Mouse (Mus musculus): ENCODE measurements around the gene Slc22a17. TPM values are rescaled to one million over a fixed set of nuclear protein-coding genes. Genes with fewer than 3 reads are reported as not detected.
"Not testable (repeated sequence)": the region's sequence is repeated elsewhere in the genome, so short reads cannot be mapped to it uniquely, and the experiment has no call there.

Slc22a17 gene
- total RNA-seq (2021), result 1 to 10 TPM; 2.0 to 2.7 TPM

DNA sequence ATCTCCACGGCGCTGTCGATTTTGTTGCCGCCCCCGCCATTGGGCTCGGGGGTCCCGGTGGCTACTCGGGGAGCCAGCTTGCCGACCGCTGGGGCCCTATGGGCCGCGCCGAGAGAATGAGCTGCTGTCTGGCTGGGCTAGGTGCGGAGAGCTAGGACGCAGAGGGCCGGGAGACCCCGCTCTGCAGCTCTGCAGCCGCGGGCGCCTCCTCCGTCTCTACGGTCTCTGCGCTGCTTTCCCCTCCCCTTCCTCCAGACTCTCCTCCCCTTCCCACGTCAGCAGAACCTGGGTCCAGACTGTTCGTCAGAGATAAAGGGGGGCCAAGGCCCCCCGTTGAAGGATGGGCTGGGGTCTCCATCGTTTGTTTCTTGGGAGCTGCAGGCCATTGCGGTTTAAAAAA is at the start of gene Slc22a17:
Gene Slc22a17, minus strand, starts transcription at position 247 of the 400 bp plus-strand sequence.
- intact Hi-C loops (cut with DNase I), result no loop called here
- peak; percentile 70 to 72 for DNase-seq

DNA sequence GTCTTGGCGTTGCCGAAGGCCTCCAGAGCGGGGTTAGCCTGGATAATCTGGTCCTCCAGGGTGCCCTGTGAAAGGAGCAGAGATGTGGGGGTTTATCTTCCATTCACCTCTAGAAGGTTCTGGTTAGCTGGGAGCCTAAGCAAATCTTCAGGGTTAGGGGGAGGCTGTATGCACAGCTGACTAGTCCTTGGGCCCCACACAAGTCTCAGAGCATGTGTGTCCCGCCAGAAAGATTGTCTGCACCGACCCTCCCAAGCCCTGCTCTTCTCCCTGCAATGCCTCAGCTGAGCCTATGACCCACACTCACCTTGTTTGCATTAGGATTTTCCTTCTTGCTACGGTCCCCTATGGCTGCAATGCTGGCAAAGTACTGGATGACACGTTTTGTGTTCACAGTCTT is 49.8 kb upstream of the Slc22a17 start:
- no peak for DNase-seq
- intact Hi-C loops (cut with DNase I), result no loop called here

DNA sequence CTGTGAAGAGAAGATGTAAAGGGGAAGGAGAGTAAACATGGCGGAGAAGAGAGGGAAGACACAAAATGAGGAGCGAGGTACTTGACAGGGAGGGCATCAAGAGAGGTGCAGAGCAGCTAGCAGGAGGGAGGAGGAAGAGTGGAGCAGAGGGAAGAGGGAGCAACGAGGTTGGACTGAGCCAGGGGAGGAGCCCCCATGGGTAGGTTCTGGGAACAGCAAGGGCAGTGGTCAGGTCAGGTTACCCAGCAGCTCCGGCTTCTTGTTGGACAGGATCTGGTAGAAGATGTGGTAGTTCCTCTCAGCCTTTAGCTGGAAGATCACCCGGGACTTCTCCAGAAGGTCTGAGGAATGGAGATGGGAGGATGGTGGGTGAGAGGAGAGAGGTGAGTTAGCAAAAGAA is 48.6 kb upstream of the Slc22a17 start:
- intact Hi-C loops (cut with DNase I), result no loop called here
- no peak for DNase-seq

DNA sequence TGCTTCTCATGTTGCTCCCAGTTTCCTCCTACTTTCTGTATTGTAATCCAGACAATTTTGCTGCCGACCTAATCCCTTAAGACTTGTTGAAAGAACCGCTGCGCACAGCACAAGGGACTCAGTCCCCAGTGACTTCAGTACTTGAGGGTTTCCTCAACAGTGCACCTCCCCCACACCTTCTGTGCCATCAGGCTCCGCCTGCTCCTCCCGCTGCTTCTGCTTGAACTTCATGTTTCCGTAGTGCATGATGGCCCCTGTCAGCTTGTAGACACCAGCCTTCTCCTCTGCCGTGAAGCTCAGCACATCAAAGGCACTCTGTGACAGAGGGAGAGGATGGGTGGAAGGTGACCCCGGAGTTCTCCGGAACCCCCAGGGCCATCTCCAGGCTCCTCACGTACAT is 47.8 kb upstream of the Slc22a17 start:
- no peak for DNase-seq
- intact Hi-C loops (cut with DNase I), result no loop called here

DNA sequence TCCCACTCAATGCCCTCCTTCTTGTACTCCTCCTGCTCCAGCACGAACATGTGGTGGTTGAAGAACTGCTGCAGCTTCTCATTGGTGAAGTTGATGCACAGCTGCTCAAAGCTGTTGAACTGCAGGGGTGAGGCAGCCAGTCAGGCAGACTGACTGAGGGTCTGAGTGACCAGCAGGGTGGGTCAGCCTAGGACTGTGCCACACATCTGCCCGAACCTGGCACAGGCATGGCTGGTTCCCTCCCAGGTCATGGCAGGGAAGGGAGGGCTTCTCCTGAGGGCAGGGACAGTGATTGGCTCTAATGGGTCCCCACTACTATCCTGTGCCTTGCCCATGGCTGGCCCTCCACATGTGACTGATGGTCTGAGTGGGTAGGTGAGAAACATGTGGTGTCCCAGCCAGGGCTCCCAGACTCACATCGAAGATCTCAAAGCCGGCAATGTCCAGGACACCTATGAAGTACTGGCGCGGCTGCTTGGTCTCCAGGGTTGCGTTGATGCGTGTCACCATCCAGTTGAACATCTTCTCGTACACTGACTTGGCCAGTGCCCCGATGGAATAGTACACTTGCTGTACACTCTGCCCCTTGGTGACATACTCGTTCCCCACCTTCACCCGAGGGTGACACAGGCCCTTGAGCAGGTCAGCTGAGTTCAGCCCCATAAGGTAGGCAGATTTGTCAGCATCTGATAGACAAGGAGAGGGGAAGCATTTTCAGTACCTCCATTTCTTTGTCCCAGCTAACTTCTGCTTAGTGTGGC is 47.1 kb upstream of the Slc22a17 start:
- intact Hi-C loops (cut with DNase I), result not testable (repeated sequence)

DNA sequence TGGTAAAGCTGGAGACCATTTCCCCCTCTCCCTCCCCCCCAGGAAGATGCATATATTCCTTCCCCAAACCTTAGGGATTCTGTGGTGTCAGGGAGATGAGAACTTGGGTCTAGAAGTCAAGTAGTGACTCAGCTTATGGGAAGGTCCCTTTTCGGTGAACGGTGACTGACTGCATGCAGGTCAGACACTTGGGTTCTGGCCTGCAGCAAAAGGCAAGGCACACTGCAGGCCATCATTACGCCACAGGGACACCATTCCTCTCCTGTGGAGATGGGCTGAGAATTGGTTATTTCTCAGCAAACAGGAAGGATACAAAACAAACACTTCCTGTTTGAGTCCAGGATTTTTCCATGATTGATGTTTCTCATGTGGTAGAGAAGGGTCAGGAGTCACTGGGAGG is 46.3 kb upstream of the Slc22a17 start:
- no peak for DNase-seq
- intact Hi-C loops (cut with DNase I), result no loop called here

More for the DNA sequence above, 47.1 kb upstream of the Slc22a17 start:
- DNase-seq, result not testable (repeated sequence)

DNA sequence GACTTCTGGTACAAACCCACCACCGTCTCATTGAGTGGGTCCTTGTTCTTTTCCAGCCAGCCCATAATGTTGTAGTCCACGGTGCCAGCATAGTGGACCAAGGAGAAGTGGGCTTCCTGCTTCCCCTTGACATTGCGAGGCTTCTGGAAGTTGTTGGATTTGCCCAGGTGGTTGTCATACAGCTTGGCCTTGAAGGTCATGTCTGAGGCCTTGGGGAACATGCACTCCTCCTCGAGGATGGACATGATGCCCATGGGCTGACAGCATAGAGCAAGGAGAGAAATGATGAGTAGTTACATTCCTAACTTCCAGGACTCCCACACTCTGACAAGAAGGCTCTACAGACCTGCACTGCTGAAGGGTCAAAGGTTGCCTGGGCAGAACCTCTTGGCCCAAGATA is 45.6 kb upstream of the Slc22a17 start:
- intact Hi-C loops (cut with DNase I), result no loop called here
- DNase-seq, result no peak

DNA sequence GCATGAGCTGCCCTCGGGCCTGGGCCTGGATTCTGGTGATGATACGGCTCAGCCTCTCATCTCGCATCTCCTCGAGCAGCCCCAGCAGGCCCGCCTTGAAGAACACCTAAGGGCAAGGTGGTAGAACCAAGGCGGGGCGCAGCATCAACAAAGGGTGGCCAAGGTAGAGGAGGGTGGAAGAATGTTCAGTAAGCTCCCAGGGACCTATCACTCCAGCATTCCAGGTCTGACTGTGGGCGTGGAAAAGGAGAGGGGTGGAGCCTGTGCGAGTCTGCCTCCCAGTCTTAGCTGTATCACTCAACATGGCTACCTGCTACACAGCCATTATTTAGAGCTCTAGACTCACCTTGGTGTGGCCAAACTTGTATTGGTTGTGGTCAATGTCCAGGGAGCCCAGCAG is 43.6 kb upstream of the Slc22a17 start:
- intact Hi-C loops (cut with DNase I), result no loop called here
- no peak for DNase-seq

DNA sequence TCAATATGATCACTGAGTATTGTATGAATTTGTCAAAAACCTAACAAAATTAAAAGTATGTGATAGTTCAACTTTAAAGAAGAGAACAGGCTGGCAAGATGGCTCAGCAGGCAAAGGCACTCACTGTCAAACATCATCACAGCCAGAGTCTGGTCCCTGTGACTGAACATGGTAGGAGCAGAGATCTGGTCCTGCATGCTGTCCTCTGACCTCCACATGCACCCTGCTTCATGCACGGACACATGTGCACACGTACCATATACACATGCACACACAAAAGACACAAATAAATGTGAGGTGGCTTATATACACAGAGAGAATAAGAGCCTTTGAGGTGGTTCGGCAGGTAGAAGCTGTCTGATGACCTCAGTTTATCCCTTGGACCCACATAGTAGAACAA is 42.5 kb upstream of the Slc22a17 start:
- intact Hi-C loops (cut with DNase I), result no loop called here
- no peak for DNase-seq

DNA sequence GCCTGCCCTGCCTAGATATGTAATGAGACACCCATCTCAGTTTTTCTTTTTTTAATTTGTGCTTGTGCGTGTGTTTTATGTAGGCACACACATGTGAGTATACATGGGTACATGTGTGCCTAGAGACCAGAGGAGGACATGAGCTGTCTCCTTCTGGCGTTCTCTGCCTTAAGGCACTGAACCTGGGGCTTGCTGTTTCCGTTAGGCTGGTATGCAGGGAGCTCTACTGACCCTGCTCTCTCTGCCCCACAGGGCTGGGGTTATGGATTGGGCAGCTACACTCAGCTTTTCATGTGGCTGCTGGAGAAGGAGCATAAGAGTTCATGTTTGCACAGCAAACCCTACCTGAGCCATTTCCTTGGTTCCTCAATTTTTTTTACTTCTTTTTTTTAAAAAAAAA is 41.5 kb upstream of the Slc22a17 start:
- intact Hi-C loops (cut with DNase I), result no loop called here
- no peak for DNase-seq

DNA sequence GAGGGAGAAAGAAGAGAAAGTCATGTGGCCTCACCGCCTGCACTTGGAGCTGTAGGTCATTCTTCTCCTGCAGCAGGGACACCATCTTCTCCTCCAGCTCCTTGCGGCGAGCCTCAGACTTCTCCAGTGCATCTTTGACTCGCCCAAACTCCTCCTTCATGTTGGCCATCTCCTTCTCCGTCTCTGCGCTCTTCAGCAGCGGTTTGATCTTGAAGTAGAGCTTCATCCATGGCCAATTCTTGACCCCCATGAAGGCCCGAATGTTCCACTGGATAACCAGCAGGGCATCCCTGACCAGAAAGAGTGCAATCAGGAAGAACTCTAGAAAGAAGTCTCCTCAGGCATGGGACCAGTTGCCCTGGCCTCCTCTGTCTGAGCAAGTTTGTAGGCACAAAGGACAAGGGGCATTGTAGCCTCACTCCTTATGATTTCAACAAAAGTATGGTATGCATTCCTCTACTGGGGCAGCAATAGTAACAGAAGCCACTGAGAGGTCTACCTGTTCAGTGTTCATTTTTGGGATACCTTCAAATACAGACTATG is 40.8 kb upstream of the Slc22a17 start:
- intact Hi-C loops (cut with DNase I), result no loop called here
- DNase-seq, result no peak

DNA sequence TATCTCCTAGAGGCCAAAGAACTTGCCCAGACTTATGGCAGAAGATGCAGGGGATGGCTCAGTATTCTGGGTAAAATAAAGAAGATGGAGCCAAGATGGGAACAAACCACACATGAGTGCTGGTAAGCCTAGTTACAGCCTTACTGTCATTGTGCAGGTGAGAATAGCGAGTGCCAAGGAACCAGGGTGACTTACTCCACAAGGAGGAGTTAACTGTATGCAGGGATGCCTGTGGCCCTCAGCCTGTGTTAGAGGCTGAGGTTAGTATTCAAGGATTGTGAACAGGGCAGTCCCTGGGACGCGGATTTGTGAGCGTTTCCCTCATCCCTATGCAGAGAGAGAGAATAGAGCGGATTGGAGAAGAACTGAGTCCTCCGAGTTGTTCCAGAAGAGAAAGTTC is 38.7 kb upstream of the Slc22a17 start:
- DNase-seq, result no peak
- intact Hi-C loops (cut with DNase I), result no loop called here

DNA sequence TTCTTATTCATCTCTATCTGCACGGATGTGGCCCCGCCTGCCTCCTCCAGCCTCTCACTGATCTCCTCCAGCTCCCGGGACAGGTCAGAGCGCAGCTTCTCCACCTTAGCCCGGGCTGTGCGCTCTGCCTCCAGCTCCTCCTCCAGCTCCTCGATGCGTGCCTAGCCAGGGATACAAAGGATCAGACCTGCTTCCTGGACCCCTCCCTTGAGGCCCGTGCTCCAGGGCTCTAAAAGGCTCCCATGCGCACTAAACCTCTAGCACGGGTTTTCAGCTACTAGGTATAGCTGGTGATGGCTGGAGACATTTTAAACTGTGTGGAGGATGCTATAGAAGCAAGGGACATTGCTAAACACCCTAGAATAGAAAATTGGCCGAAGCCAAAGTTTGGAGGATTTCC is 37.6 kb upstream of the Slc22a17 start:
- intact Hi-C loops (cut with DNase I), result no loop called here
- DNase-seq, result no peak

DNA sequence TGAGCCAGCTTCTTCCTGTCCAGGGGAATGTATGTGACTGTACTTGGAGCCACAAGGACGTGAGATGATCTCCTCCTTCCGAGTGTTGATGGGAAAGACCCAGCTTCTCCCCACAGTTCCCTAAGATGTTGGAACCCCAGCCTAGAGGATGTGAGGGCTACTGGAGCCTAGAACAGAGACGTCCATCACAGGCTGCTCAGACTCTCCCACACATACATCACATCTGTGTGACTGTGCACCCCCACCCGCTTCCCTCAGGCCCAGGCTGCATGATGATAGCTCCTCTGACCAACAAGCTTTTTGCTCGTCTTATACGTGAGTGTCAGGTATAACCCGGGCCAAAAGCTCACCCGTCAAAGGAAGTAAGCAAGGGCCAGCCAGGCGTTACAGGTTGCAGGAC is 35.8 kb upstream of the Slc22a17 start:
- DNase-seq, result no peak
- intact Hi-C loops (cut with DNase I), result loop anchor here (1.0 kb wide), 1 partner anchor 26 kb away; no protein-coding TSS in a partner anchor

DNA sequence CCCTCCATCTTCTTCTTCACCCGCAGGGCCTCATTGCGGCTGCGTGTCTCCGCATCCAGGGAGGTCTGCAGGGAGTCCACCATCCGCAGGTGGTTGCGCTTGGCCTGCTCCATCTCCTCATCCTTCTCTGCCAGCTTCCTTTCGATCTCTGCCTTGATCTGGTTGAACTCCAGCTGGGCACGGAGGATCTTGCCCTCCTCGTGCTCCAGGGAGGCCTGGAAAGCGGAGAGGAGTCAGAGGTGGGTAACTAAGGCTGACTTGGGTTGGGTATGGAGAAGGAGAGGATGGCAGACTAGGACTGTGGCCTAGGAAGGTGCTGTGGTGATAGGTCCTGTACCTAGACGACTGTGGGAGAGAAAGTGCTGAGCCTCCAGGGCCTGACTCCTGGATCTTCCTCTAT is 34.1 kb upstream of the Slc22a17 start:
- intact Hi-C loops (cut with DNase I), result not testable (repeated sequence)
- peak in 1 of 2 experiments; percentile 13 for DNase-seq

DNA sequence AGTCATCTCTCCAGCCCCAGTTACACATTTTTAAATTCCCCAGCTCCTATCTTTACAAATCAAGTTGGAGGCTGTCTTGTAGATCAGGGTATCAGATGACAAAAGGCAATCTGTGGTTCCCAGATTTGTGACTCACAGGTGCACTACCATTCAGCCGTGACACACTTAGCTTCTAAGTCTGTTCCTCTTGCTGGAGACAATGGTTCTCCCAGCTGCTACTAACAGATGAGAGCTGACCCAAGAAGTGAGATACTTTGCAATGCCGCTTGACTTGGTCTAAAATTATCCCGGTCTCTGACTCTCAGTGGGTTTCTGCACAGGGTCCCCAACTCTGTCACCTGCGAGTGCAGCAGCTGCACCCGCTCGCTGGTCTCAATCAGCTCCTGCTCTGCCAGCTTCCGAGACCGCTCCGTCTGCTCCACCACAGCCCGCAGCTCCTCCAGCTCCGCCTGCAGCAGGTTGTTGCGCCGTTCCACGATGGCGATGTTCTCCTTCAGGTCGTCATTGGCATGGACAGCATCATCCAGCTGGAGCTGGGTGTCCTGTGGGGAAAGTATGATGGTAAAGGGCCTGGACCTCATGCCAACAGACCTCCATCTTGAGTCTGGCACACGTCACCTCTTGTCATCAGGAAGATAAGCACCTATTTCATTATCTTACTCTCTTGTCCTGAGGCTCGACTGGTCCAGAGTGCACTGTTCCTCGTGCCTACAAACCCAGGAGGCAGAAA is 33.2 kb upstream of the Slc22a17 start:
- intact Hi-C loops (cut with DNase I), result no loop called here
- peak; percentile 13 to 15 for DNase-seq

DNA sequence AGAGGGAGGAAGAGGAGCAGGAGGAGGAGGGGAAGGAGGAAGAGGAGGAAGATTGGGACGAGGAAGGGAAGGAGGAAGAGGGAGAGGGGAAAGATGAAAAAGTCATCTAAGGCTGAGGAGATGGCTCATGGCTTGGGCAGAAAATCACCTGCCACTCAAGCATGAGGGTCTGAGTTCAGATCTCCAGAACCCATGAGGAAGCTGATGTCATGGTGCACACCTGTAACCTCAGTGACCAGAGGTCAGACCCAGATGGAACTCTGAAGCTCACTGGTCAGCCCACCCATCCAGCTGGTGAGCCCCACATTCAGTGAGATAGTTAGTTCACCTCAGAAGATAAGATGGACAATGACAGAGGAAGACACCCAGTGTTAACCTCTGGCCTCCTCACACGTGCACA is 32.0 kb upstream of the Slc22a17 start:
- intact Hi-C loops (cut with DNase I), result loop anchor here (1.0 kb wide), 1 partner anchor 27 kb away; no protein-coding TSS in a partner anchor
- DNase-seq, result peak in 1 of 2 experiments; percentile 4

DNA sequence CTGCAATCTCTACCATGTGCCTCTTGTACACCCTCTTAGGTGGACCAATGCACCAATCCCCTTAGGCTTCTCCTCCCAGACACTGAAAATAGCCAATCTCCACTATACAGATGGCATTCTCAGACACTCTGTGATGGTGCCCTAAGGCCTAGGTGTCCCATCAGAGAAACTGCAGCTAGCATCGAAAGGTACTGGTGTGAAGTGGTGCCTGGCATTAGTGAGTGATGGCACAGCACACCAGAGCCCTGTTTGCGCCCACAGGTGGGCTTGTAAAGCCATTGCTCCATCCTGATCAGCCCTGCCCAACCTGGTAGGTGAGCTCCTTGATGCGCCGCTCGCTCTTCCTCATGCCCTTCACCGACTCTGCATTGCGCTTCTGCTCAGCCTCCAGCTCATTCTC is 31.0 kb upstream of the Slc22a17 start:
- DNase-seq, result no peak
- intact Hi-C loops (cut with DNase I), result loop anchor here (1.0 kb wide), 1 partner anchor 28 kb away; no protein-coding TSS in a partner anchor

DNA sequence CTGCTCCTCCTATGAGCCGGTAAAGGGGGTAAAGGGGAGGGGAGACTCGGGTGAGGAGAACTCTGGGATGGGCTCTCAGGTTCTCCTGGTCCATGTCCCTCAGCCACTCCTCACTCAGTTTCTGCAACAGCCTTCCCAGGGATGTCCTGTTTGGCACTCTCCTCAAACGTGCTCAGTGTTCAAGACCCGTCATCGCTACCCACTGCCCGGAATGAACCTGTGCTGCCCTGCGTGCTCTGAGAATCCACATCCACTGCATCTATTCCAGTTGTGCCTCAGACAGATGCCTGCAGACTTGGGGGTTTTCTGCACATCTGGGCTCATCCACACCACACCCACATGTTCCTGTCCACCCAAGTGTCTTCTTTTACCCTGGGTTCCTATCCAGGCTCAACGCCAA is 29.5 kb upstream of the Slc22a17 start:
- intact Hi-C loops (cut with DNase I), result no loop called here
- peak; percentile 13 to 23 for DNase-seq

DNA sequence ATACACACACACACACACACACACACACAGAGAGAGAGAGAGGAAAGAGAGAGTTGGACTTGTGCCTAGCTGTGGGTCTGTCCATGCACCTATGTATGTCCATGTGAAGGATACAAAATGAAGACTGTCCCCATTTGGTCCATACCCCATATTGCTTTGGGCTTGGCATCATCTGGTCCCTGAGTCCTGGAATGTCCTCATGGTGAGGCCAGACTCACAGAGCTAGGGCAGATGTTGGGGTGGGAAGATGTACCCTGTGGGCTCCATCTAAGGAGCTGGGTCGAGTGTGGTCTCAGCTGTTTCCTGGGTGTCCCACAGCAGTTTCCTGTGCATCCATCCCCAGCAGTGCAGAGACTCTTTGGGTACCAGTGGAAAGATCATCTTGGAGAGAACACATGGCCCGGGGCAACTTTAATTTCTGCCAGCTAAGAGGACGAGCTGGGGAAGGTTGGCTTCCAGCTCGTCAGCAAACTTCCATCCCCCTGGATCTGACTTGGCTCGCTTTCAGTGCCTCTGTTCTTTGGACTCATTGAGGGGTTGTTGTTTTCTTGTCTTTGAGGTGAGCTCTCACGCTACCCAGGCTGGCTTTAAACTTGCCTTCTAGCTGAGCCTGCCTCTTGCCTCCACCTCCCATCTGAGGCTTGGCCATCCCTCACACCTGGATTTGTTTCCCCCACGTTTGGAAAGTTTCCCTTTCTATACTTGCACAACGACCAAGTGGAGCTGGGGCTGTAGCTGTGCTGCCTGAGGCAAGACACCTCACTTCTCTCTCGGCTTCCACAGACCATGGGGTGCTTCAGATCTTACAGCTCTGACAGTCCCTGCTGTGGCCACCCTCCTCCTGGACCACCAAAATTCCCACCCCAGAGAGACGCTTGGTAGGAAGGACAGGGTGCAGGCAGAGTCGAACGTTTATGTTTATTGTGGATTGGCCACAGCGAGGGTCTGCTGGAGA is 28.4 kb upstream of the Slc22a17 start:
- intact Hi-C loops (cut with DNase I), result no loop called here
- peak; percentile 12 to 28 for DNase-seq

DNA sequence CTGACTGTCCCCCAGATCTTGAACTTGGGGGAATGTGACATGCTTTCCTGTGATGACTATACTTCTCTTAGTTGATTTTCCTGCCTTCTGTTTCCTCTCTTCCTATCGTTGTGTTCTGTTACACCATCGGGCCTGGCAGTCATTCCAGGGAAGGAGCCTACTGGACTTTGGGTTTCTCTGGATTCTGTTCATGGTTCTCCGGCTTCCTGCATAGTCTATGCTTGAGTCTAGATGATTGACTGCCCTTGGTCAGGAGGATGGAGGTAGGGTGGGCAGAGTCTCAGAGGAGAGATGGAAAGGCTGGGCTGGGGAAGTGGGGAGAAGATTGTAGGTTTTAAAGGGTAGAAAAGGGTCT is 27.2 kb upstream of the Slc22a17 start:
- DNase-seq, result peak in 1 of 2 experiments; percentile 24
- intact Hi-C loops (cut with DNase I), result no loop called here

Data from heart, postnatal 36 days (tissue).